Mouse (Mus musculus) heart, adult 8-10 months (tissue): ENCODE measurements around the gene Fanci. TPM values are rescaled to one million over a fixed set of nuclear protein-coding genes. Genes with fewer than 3 reads are reported as not detected.
A peak's percentile ranks its signal among the peaks of the same experiment; 100 is the strongest.

Experiments used
- DNase-seq: peaks from one replicate; pipeline ENCODE4 v3.0.0; 2022; ENCODE audit warnings: low spot score
- total RNA-seq, 4 experiments: library from RNA; stranded (reverse); gene quantifications; 2 replicates each; pipeline ENCODE4 v1.2.4; 2022

Gene Fanci
- total RNA-seq, 4 experiments from 2014 or later, result 0.09 to 0.34 (median 0.25) TPM

- no peak for DNase-seq
Measured at GRCm38 (mm10) chr7:79463376-79464077, 71.8 kb downstream of the Fanci start.

GRCm38 (mm10) chr7:79464776-79465420 lies 73.2 kb downstream of the Fanci start:
- DNase-seq, result no peak

GRCm38 (mm10) chr7:79465461-79466044 lies 73.8 kb downstream of the Fanci start:
- no peak for DNase-seq

GRCm38 (mm10) chr7:79466053-79466901 lies 74.5 kb downstream of the Fanci start, which contains the start of gene Polg:
TSS of gene Polg (minus strand) at chr7:79466362.
- DNase-seq, result peak; percentile 99

GRCm38 (mm10) chr7:79467951-79468350 lies 76.2 kb downstream of the Fanci start:
- no peak for DNase-seq

- no peak for DNase-seq
Measured at GRCm38 (mm10) chr7:79468994-79469393, 77.3 kb downstream of the Fanci start.

GRCm38 (mm10) chr7:79469766-79470165 lies 78.0 kb downstream of the Fanci start:
- DNase-seq, result no peak

GRCm38 (mm10) chr7:79470718-79471117 lies 79.0 kb downstream of the Fanci start:
- DNase-seq, result no peak

- DNase-seq, result no peak
Measured at GRCm38 (mm10) chr7:79471436-79471835, 79.7 kb downstream of the Fanci start.

GRCm38 (mm10) chr7:79472792-79473191 lies 81.1 kb downstream of the Fanci start:
- no peak for DNase-seq

- DNase-seq, result no peak
Measured at GRCm38 (mm10) chr7:79473496-79474194, 81.9 kb downstream of the Fanci start.

- no peak for DNase-seq
Measured at GRCm38 (mm10) chr7:79474831-79475399, 83.2 kb downstream of the Fanci start.

GRCm38 (mm10) chr7:79486528-79486927 lies 94.8 kb downstream of the Fanci start:
- DNase-seq, result no peak

- no peak for DNase-seq
Measured at GRCm38 (mm10) chr7:79493915-79494314, 102.2 kb downstream of the Fanci start.

GRCm38 (mm10) chr7:79495988-79496815 lies 104.5 kb downstream of the Fanci start:
- DNase-seq, result peak; percentile 70

GRCm38 (mm10) chr7:79496816-79497328 lies 105.1 kb downstream of the Fanci start:
- DNase-seq, result no peak

GRCm38 (mm10) chr7:79497701-79498115 lies 106.0 kb downstream of the Fanci start:
- no peak for DNase-seq

GRCm38 (mm10) chr7:79498356-79498755 lies 106.6 kb downstream of the Fanci start:
- no peak for DNase-seq

- no peak for DNase-seq
Measured at GRCm38 (mm10) chr7:79498965-79499595, 107.4 kb downstream of the Fanci start.
